Mouse (Mus musculus) midbrain, embryonic 11.5 days (tissue): ENCODE results near the gene Hapln4. TPM values are rescaled to one million over a fixed set of nuclear protein-coding genes. Genes with fewer than 3 reads are reported as not detected.
"Not testable (repeated sequence)": the region's sequence is repeated elsewhere in the genome, so short reads cannot be mapped to it uniquely, and the experiment has no call there.

Experiments
- ATAC-seq: fragments of 200-750 bp; cut with Nextera tagmentation; 2 replicates; pipeline ENCODE4 v1.8.0; 2017; ENCODE audit warnings: moderate TSS enrichment, moderate library complexity; ENCODE audit not compliant: low FRiP score
- DNase-seq: peaks from one replicate; pipeline ENCODE4 v3.0.0; 2015; ENCODE audit warnings: low spot score; ENCODE audit errors: missing footprints
- H3K27ac ChIP-seq: fragments of 300-500 bp; sonication (generic); 2 replicates; pipeline ENCODE4 v1.5.1; 2014; ENCODE audit warnings: low read depth, low read length
- H3K27me3 ChIP-seq: fragments of 300-500 bp; sonication (generic); 2 replicates; pipeline ENCODE4 v1.6.1; 2014; ENCODE audit warnings: mild to moderate bottlenecking, low read length, moderate library complexity, mixed read lengths; ENCODE audit not compliant: control insufficient read depth, insufficient read depth
- H3K36me3 ChIP-seq: fragments of 300-500 bp; sonication (generic); 2 replicates; pipeline ENCODE4 v1.6.1; 2014; ENCODE audit warnings: mild to moderate bottlenecking, low read length, moderate library complexity, mixed read lengths; ENCODE audit not compliant: control insufficient read depth, insufficient read depth
- H3K4me1 ChIP-seq: fragments of 300-500 bp; sonication (generic); 2 replicates; pipeline ENCODE4 v1.6.1; 2014; ENCODE audit warnings: low read length; ENCODE audit not compliant: control insufficient read depth, insufficient read depth
- H3K4me2 ChIP-seq: fragments of 300-500 bp; sonication (generic); 2 replicates; pipeline ENCODE4 v1.6.1; 2014; ENCODE audit warnings: mild to moderate bottlenecking, moderate library complexity
- H3K4me3 ChIP-seq: fragments of 300-500 bp; sonication (generic); 2 replicates; pipeline ENCODE4 v1.5.1; 2014; ENCODE audit warnings: low read depth, low read length
- H3K9ac ChIP-seq: fragments of 300-500 bp; sonication (generic); 2 replicates; pipeline ENCODE4 v1.6.1; 2014; ENCODE audit warnings: low read length
- H3K9me3 ChIP-seq: fragments of 300-500 bp; sonication (generic); 2 replicates; pipeline ENCODE4 v1.6.1; 2016; ENCODE audit warnings: low read length; ENCODE audit not compliant: control insufficient read depth
- WGBS: fragments of 180-500 bp; shearing (Covaris S2); extraction: QIAGEN DNeasy Blood & Tissue Kit; methylation state at CpG from one replicate; pipeline ENCODE4 v1.1.7; 2014; 5-methylcytosine and 5-hydroxymethylcytosine counted together
- polyA plus RNA-seq: library from polyadenylated mRNA; unstranded; fragments of >200 nt; fragmentation: Nextera tagmentation; extraction: Ambion mirVana; gene quantifications from 2 replicates; pipeline ENCODE4 v1.2.1, GENCODE M21; 2014

The Hapln4 gene
- polyA plus RNA-seq: 0.04 and 0.22 TPM in 2 replicates

- peak within 1 kb of the TSS; percentile 55 for H3K4me2 ChIP-seq
- H3K9ac ChIP-seq: peak within 1 kb of the TSS; percentile 30; the same call in 1 of the 2 replicates
- H3K27ac ChIP-seq: no peak within 1 kb of the TSS
- ATAC-seq (peak; percentile 31; the same call in 1 of the 2 replicates), DNase-seq (peak; percentile 94)
- peaks cover 20% of the 10 kb centered on the region for H3K4me1 ChIP-seq
- no peaks in the 10 kb centered on the region for H3K36me3 ChIP-seq
- H3K27me3 ChIP-seq: peaks cover 61% of the 10 kb centered on the region
- WGBS: under 1% methylated on average over 26 of the region's 26 CpGs
- peak within 1 kb of the TSS; percentile 33 for H3K4me3 ChIP-seq
- no peaks in the 10 kb centered on the region for H3K9me3 ChIP-seq
Measured at GRCm38 (mm10) chr8:70083285-70083684, at the start of gene Hapln4. Gene Hapln4, plus strand, starts transcription at chr8:70083457.

- Histone ChIP-seq H3K27me3 (no peaks in the 10 kb centered on the region), H3K9ac (no peak overlapping the region), H3K4me1 (peaks cover 17% of the 10 kb centered on the region), H3K27ac (no peak overlapping the region), H3K4me2 (no peak overlapping the region), H3K36me3 (0 out of 2 replicates have a peak, but pooled peaks cover 2% of the 10 kb centered on the region), H3K4me3 (no peak overlapping the region), H3K9me3 (no peaks in the 10 kb centered on the region)
- no peak for DNase-seq
- 98% methylated on average over 1 of the region's 1 CpGs for WGBS
- no peak for ATAC-seq
Measured at GRCm38 (mm10) chr8:70037994-70038393, 45.3 kb upstream of the Hapln4 start.

- peak overlapping the region; percentile 90 for H3K9ac ChIP-seq
- H3K27ac ChIP-seq: no peak overlapping the region
- H3K9me3 ChIP-seq: no peaks in the 10 kb centered on the region
- DNase-seq (peak; percentile 91), ATAC-seq (no peak)
- H3K4me1 ChIP-seq: peaks cover 23% of the 10 kb centered on the region
- peak overlapping the region; percentile 86 for H3K4me3 ChIP-seq
- no peaks in the 10 kb centered on the region for H3K36me3 ChIP-seq
- peak overlapping the region; percentile 50 for H3K4me2 ChIP-seq
- WGBS: 1% methylated on average over 47 of the region's 47 CpGs
- no peaks in the 10 kb centered on the region for H3K27me3 ChIP-seq
Measured at GRCm38 (mm10) chr8:70041885-70042546, 41.2 kb upstream of the Hapln4 start.

GRCm38 (mm10) chr8:70042583-70043455 is 40.4 kb upstream of the Hapln4 start, which contains the start of the genes Mau2 and Sugp1:
Gene Mau2, minus strand, starts transcription at chr8:70042734.
Gene Sugp1, plus strand, starts transcription at chr8:70042813.
- peak within 1 kb of the TSS; percentile 90 for H3K9ac ChIP-seq
- ATAC-seq (peak; percentile 98), DNase-seq (peak; percentile 99)
- H3K27me3 ChIP-seq: no peaks in the 10 kb centered on the region
- peaks cover 23% of the 10 kb centered on the region for H3K4me1 ChIP-seq
- H3K27ac ChIP-seq: peak within 1 kb of the TSS; percentile 5; the same call in 1 of the 2 replicates
- H3K36me3 ChIP-seq: no peaks in the 10 kb centered on the region
- under 1% methylated on average over 64 of the region's 65 CpGs for WGBS
- H3K4me2 ChIP-seq: peak within 1 kb of the TSS; percentile 87
- peak within 1 kb of the TSS; percentile 86 for H3K4me3 ChIP-seq
- no peaks in the 10 kb centered on the region for H3K9me3 ChIP-seq

GRCm38 (mm10) chr8:70043996-70044395 is 39.3 kb upstream of the Hapln4 start:
- H3K36me3 ChIP-seq: no peaks in the 10 kb centered on the region
- WGBS: 89% methylated on average over 5 of the region's 5 CpGs
- peaks cover 23% of the 10 kb centered on the region for H3K4me1 ChIP-seq
- no peak overlapping the region for H3K27ac ChIP-seq
- no peaks in the 10 kb centered on the region for H3K9me3 ChIP-seq
- ATAC-seq (no peak), DNase-seq (no peak)
- H3K27me3 ChIP-seq: no peaks in the 10 kb centered on the region
- no peak overlapping the region for H3K4me2 ChIP-seq
- H3K4me3 ChIP-seq: no peak overlapping the region
- H3K9ac ChIP-seq: no peak overlapping the region

- Histone ChIP-seq H3K9me3 (no peaks in the 10 kb centered on the region), H3K4me1 (no peaks in the 10 kb centered on the region), H3K27ac (no peak overlapping the region), H3K9ac (no peak overlapping the region), H3K4me2 (no peak overlapping the region), H3K36me3 (peaks cover 22% of the 10 kb centered on the region), H3K4me3 (no peak overlapping the region), H3K27me3 (no peaks in the 10 kb centered on the region)
- ATAC-seq (no peak), DNase-seq (no peak)
Measured at GRCm38 (mm10) chr8:70049662-70050061, 33.6 kb upstream of the Hapln4 start.

GRCm38 (mm10) chr8:70050434-70050833 is 32.8 kb upstream of the Hapln4 start:
- H3K4me3 ChIP-seq, H3K27ac ChIP-seq, H3K4me2 ChIP-seq, DNase-seq, H3K9me3 ChIP-seq, H3K4me1 ChIP-seq, ATAC-seq, H3K9ac ChIP-seq, H3K27me3 ChIP-seq: not testable (repeated sequence)
- peaks cover 22% of the 10 kb centered on the region for H3K36me3 ChIP-seq
- WGBS: 97% methylated on average over 5 of the region's 5 CpGs

GRCm38 (mm10) chr8:70057721-70058120 is 25.5 kb upstream of the Hapln4 start:
- Histone ChIP-seq H3K27ac (no peak overlapping the region), H3K27me3 (no peaks in the 10 kb centered on the region), H3K4me3 (no peak overlapping the region), H3K9me3 (no peaks in the 10 kb centered on the region), H3K9ac (no peak overlapping the region), H3K4me2 (no peak overlapping the region), H3K4me1 (no peaks in the 10 kb centered on the region), H3K36me3 (peaks cover 20% of the 10 kb centered on the region)
- ATAC-seq (no peak), DNase-seq (no peak)
- 61% methylated on average over 1 of the region's 1 CpGs for WGBS
